Mouse (Mus musculus) lung, postnatal 0 days (tissue): ENCODE measurements around the gene Pdcd5.

ENCODE experiments used
- CTCF ChIP-seq: IDR thresholded peaks from 2 replicates; pipeline ENCODE4 v1.5.1; 2016; ENCODE audit warnings: antibody characterized with exemption, mild to moderate bottlenecking
- EP300 ChIP-seq: IDR thresholded peaks from 2 replicates; pipeline ENCODE4 v1.6.1; 2016; ENCODE audit warnings: antibody characterized with exemption, mild to moderate bottlenecking, control low read depth

DNA sequence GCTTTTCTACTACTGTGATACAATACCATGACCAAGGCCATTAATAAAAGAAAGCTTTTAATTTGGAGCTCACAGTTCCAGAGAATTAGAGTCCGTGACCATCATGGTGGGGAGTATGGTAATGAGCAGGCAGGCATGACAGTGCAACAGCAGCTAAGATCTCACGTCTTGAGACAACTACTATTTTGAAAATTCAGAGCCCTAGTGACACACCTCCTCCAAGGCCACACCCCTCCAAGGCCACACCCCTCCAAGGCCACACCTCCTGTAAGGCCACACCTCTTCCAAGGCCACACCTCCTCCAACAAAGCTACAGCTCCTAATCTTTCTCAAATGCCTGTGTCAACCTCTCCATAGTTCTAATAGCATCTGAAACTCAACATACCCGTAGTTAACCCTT, 1.8 kb upstream of the Pdcd5 start:
- TF ChIP-seq CTCF = no peak
- TF ChIP-seq EP300 = no peak
